Mouse (Mus musculus): ENCODE data around the gene Lrrc8d.
"Not testable (repeated sequence)": the region's sequence is repeated elsewhere in the genome, so short reads cannot be mapped to it uniquely, and the experiment has no call there.

Lrrc8d gene

DNA sequence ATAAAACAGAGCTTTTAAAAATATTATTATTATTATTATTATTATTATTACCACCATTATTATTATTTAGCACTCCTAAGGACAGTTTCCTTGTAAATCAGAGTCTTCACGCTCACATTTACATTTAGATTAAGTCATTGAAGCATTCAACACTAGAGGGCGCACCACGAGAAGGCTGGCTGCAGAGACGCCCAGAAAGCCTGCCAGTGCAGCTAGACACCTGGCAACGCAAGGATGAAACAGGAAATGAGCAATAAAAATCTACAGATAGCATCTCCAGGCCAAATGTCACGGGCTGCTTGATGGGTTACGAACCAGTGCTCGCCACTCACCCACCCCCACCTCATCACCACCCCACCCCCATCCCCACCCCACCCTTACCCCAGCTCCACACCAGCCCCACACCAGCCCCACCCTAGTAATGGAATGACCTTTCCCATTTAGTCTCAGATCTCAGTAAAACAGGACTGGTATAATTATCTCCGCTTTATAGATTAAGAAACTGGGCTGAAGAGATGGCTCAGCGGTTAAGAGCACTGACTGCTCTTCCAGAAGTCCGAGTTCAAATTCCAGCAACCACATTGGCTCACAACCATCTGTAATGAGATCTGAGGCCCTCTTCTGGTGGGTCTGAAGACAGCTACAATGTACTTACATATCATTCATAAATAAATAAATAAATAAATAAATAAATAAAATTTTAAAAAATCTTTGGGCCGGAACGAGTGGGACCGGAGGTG lies 14.7 kb upstream of the Lrrc8d start:
- peak; percentile 74 to 90 for DNase-seq (ENCODE audit: low spot score in 2 of 2)

GRCm38 (mm10) chr5:105685780-105686305 lies 13.9 kb upstream of the Lrrc8d start:
- DNase-seq (ENCODE audit: low spot score in 2 of 2): not testable (repeated sequence)

DNA sequence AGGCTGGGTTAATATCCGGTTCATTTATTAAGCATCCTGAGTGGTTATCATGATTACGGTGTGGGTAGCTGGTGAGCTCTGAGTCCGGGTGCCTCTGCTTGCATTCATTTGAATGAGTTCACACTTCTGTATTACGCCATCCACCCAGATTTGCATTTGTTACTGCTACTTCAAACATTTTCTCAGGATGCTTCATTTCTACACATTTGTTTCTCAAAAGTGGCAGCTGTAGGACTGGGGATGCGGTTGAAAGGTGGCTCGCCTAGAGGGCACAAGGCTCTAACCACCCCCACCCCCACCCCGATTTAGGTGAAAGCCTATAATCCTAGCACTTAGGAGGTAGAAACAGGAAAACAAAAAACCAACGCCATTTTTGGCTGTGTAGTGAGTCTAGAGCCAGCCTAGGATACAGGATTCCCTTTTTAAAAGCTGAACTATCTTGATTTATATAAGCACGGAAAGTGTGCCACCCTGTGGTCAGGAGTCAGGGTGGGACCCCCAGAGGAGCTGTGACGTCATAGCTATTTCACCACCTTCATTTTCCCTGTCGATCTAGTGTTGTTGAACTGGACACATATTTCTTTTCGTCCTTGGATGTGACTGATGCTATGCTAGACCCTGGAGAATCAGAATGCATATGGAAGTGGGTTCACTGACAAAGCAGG lies 13.3 kb upstream of the Lrrc8d start:
- peak in 1 of 2 experiments; percentile 37 for DNase-seq (ENCODE audit: low spot score in 2 of 2)

- no peak for DNase-seq (ENCODE audit: low spot score in 2 of 2)
These were observed 9.0 kb upstream of the Lrrc8d start for GRCm38 (mm10) chr5:105690502-105691454.

DNA sequence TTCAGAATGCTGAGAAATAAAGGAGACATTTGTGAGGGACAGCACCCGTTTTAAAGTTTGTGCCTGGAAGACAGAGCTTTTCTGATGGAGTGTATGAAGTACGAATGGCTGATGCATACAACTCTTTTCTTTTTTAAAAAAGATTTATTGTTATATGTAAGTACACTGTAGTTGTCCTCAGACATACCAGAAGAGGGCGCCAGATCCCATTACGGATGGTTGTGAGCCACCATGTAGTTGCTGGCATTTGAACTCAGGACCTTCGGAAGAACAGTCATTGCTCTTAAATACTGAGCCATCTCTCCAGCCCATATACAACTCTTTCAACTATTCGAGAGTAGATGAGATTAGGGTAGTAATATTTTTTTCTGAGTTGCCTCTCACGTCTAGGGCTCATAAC lies 8.1 kb upstream of the Lrrc8d start:
- peak; percentile 42 to 80 for DNase-seq (ENCODE audit: low spot score in 2 of 2)

- no peak for DNase-seq (ENCODE audit: low spot score in 2 of 2)
These were observed 5.3 kb upstream of the Lrrc8d start for GRCm38 (mm10) chr5:105694339-105694930.

- no peak for DNase-seq (ENCODE audit: low spot score in 2 of 2)
These were observed 3.7 kb upstream of the Lrrc8d start for GRCm38 (mm10) chr5:105696049-105696448.

- no peak for DNase-seq (ENCODE audit: low spot score in 2 of 2)
These were observed 1.9 kb upstream of the Lrrc8d start for GRCm38 (mm10) chr5:105697886-105698285.

- no peak for DNase-seq (ENCODE audit: low spot score in 2 of 2)
These were observed 1.1 kb upstream of the Lrrc8d start for GRCm38 (mm10) chr5:105698694-105699093.

GRCm38 (mm10) chr5:105700070-105700851 lies 492 bp downstream of the Lrrc8d start:
- DNase-seq (ENCODE audit: low spot score in 2 of 2): peak; percentile 88 to 89

GRCm38 (mm10) chr5:105701326-105701725 lies 1.6 kb downstream of the Lrrc8d start:
- DNase-seq (ENCODE audit: low spot score in 2 of 2): no peak

DNA sequence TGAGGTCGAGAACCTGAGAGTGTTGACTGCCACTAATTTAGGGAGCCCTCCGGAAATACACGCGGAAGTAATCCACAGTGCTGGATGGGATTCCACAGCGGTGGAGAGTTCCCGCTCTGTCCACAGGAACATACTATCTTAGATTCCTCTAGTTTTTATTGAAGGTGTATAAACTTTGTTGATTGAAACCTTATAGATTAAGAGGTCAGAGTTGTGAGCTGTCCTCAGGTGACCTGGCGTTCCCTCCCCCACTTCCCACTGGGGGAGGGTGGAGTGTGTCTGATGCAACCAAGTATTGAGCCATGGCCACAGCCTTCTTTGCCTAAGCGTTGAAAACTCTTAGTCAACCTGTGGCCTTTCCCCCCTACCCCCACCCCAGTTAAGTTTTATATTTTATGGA lies 2.1 kb downstream of the Lrrc8d start:
- no peak for DNase-seq (ENCODE audit: low spot score in 2 of 2)

GRCm38 (mm10) chr5:105702580-105703285 lies 3.0 kb downstream of the Lrrc8d start:
- DNase-seq (ENCODE audit: low spot score in 2 of 2): no peak

- DNase-seq (ENCODE audit: low spot score in 2 of 2): no peak
These were observed 3.5 kb downstream of the Lrrc8d start for GRCm38 (mm10) chr5:105703286-105703655.

- no peak for DNase-seq (ENCODE audit: low spot score in 2 of 2)
These were observed 4.8 kb downstream of the Lrrc8d start for GRCm38 (mm10) chr5:105704573-105704972.

GRCm38 (mm10) chr5:105706635-105707034 lies 6.9 kb downstream of the Lrrc8d start:
- DNase-seq (ENCODE audit: low spot score in 2 of 2): no peak

- no peak for DNase-seq (ENCODE audit: low spot score in 2 of 2)
These were observed 8.5 kb downstream of the Lrrc8d start for GRCm38 (mm10) chr5:105708276-105708675.

DNA sequence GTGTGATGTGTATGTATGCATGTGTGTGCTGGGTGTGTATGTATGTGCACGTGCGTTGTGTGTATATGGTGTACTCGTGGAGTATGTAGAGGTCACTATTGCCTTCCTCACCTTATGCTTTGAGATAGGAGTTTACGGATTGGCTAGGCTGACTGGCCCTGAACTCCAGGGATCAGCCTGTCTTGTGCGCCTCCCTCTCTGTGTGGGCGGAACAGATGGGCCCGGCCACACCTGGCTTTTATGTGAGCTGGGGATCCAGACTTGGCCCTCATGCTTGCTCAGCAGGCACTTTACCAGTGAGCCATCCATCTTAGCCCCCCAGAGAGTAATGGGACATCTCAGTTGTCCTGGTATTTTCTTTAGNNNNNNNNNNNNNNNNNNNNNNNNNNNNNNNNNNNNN lies 10.7 kb downstream of the Lrrc8d start:
- DNase-seq (ENCODE audit: low spot score in 2 of 2): no peak

- no peak for DNase-seq (ENCODE audit: low spot score in 2 of 2)
These were observed 14.7 kb downstream of the Lrrc8d start for GRCm38 (mm10) chr5:105714446-105714845.

GRCm38 (mm10) chr5:105715095-105715494 lies 15.3 kb downstream of the Lrrc8d start:
- DNase-seq (ENCODE audit: low spot score in 2 of 2): no peak

Measured in thymus, postnatal 10 days (tissue).